Mouse (Mus musculus): ENCODE data around the gene Fam122b. TPM values are rescaled to one million over a fixed set of nuclear protein-coding genes. Genes with fewer than 3 reads are reported as not detected.

Gene Fam122b
- total RNA-seq, 1 experiment from 2014 or later, result 11.6 TPM

DNA sequence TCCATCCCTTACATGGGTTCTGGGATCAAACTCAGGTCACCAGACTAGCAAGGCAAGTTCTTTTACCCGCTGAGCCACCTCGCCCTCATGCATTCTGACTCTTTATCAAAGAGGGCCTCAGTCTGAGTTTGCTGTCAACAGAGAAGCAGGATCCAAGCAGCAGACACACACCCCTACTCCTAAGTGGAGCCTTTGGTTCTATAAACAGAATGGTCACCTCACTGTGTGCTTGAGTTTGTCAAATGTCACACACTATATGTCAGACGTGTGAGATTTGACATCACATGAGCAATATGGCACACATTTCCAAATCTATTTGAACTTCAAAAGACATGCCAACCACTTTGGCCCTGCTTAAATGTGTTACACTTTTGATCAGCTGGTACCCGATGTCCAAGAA lies 71.9 kb downstream of the Fam122b start:
- no peak for DNase-seq

DNA sequence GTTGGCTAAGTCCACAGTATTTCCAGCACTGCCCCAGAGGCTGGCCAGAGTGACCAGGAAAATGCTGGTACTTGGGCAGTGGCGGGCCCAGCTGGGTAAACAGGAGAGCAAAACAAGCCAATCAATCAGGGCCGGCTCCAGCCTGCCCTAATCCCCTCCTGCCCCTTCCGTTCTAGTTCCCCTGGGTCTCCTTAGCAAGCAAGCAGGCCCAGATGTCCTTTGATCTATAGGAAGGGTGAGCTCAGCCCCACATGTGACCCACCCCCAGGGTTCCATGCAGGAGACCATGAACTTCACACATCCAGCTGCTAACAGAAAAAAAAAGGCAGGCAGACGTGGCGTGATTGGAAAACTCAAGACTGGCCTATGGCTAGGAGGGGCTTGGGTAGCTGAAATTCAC lies 73.2 kb downstream of the Fam122b start:
- no peak for DNase-seq

Other genes with a start within 250 kb of the Fam122b start
- not detected in 2 replicates for gene Plac1, start 29.7 kb downstream of the Fam122b start, total RNA-seq (2021)
- not detected in 2 replicates for gene Fam122c, start 3.6 kb upstream of the Fam122b start, total RNA-seq (2021)
- 20.0 and 20.6 TPM in 2 replicates for gene Mospd1, start 100.7 kb upstream of the Fam122b start, total RNA-seq (2021)
- not detected in 2 replicates for gene Etd, start 165.1 kb upstream of the Fam122b start, total RNA-seq (2021)

Data from adrenal gland, postnatal 25 days (tissue).